Mouse (Mus musculus) gastrocnemius, postnatal 10 days (tissue): Measurements from ENCODE around the gene Dscaml1. TPM values are rescaled to one million over a fixed set of nuclear protein-coding genes. Genes with fewer than 3 reads are reported as not detected.

Experiments used
- DNase-seq: peaks from one replicate; pipeline ENCODE4 v3.0.0; 2021; ENCODE audit warnings: mixed read lengths
- total RNA-seq, 2 experiments: library from RNA; stranded (reverse); gene quantifications; 2 replicates each; pipeline ENCODE4 v1.2.3; 2021

The Dscaml1 gene
- total RNA-seq, 2 experiments from 2014 or later, result 0.19 to 0.68 TPM

GRCm38 (mm10) chr9:45412287-45412686 is 14.1 kb upstream of the Dscaml1 start:
- peak; percentile 95 for DNase-seq

- DNase-seq, result no peak
These were observed 13.5 kb upstream of the Dscaml1 start for GRCm38 (mm10) chr9:45412700-45413477.

- DNase-seq, result peak; percentile 50
These were observed 12.8 kb upstream of the Dscaml1 start for GRCm38 (mm10) chr9:45413478-45414140.

- DNase-seq, result peak; percentile 65
These were observed 10.5 kb upstream of the Dscaml1 start for GRCm38 (mm10) chr9:45415912-45416311.

GRCm38 (mm10) chr9:45417245-45417644 is 9.2 kb upstream of the Dscaml1 start:
- DNase-seq, result peak; percentile 39

- DNase-seq, result no peak
These were observed 8.2 kb upstream of the Dscaml1 start for GRCm38 (mm10) chr9:45418252-45418651.

- DNase-seq, result no peak
These were observed 5.2 kb upstream of the Dscaml1 start for GRCm38 (mm10) chr9:45421209-45421608.

- DNase-seq, result no peak
These were observed 3.6 kb upstream of the Dscaml1 start for GRCm38 (mm10) chr9:45422761-45423298.

- DNase-seq, result no peak
These were observed 3.0 kb downstream of the Dscaml1 start for GRCm38 (mm10) chr9:45429392-45429791.

GRCm38 (mm10) chr9:45429951-45430697 is 3.7 kb downstream of the Dscaml1 start:
- DNase-seq, result no peak

- no peak for DNase-seq
These were observed 4.2 kb downstream of the Dscaml1 start for GRCm38 (mm10) chr9:45430698-45430959.

GRCm38 (mm10) chr9:45431150-45431549 is 4.7 kb downstream of the Dscaml1 start:
- no peak for DNase-seq

- no peak for DNase-seq
These were observed 6.2 kb downstream of the Dscaml1 start for GRCm38 (mm10) chr9:45432639-45433038.

- no peak for DNase-seq
These were observed 6.7 kb downstream of the Dscaml1 start for GRCm38 (mm10) chr9:45433119-45433518.

GRCm38 (mm10) chr9:45434171-45434570 is 7.7 kb downstream of the Dscaml1 start:
- no peak for DNase-seq

- no peak for DNase-seq
These were observed 12.6 kb downstream of the Dscaml1 start for GRCm38 (mm10) chr9:45439025-45439424.

GRCm38 (mm10) chr9:45440083-45440784 is 13.8 kb downstream of the Dscaml1 start:
- no peak for DNase-seq

- no peak for DNase-seq
These were observed 17.9 kb downstream of the Dscaml1 start for GRCm38 (mm10) chr9:45444251-45444798.

GRCm38 (mm10) chr9:45449658-45450057 is 23.2 kb downstream of the Dscaml1 start:
- no peak for DNase-seq

- DNase-seq, result no peak
These were observed 24.9 kb downstream of the Dscaml1 start for GRCm38 (mm10) chr9:45451346-45451745.

GRCm38 (mm10) chr9:45454032-45454431 is 27.6 kb downstream of the Dscaml1 start:
- DNase-seq, result no peak
